Mouse (Mus musculus) gastrocnemius, adult 18-20 months (tissue): Measurements from ENCODE around the gene Trpv2. TPM values are rescaled to one million over a fixed set of nuclear protein-coding genes. Genes with fewer than 3 reads are reported as not detected.

ENCODE experiments used
- DNase-seq: peaks from one replicate; pipeline ENCODE4 v3.0.0; 2021; ENCODE audit warnings: low spot score
- long read RNA-seq, 2 experiments: library from polyadenylated mRNA; stranded (forward); transcript quantifications; one replicate each; pipeline ENCODE4 v2.0.0; 2021
- total RNA-seq, 2 experiments: library from RNA; stranded (reverse); gene quantifications; 2 replicates each; pipeline ENCODE4 v1.2.3; 2021

Trpv2 gene
- 1 to 10 TPM in 1 of 2 experiments, under 1 TPM in 1; 0.87 to 2.1 TPM for total RNA-seq
- long read RNA-seq, experiment 1, partial matches to known transcripts, result 1 of 1 reads
- long read RNA-seq, experiment 1, other reads (novel, unspliced or antisense), result 0 of 1 reads
- long read RNA-seq, experiment 2, partial matches to known transcripts, result 2 of 2 reads
- long read RNA-seq, experiment 2, other reads (novel, unspliced or antisense), result 0 of 2 reads

DNA sequence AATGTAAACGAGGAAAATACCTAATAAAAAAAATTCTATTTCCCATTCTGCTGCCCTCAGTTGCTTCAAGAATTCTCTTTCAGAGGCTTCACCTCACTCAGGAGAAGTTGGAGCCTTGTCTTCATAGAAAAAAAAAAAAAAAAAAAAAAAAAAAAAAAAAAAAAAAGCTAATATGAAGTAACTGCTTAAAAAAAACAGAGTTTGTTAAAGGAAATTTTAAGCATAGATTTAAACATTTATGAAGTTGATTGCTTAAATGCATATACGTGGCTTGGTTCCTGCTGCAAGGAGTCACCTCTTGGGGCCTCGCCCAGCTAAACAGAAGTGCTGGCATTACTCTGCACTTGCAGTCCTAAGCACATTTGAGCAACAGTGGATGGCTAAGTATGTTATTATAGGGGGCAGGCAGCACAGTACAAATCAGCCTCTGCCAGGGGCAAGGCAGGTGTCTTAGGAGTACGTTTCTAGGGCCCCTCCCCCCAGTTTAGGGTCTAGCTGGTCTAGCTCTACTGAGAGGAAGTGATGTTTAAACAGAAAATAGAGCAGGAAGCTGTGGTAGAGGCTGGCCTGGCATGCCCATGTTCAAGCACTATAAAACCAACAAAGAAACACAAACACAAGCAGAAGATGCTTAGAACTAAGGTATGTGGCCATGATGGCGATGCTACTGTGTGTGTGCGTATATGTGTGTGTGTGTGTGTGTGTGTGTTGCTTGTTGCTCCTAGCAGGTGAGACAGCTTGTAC, at the start of gene Trpv2:
TSS of gene Trpv2 (plus strand) at position 528 of the 744 bp plus-strand sequence.
- DNase-seq, result no peak

DNA sequence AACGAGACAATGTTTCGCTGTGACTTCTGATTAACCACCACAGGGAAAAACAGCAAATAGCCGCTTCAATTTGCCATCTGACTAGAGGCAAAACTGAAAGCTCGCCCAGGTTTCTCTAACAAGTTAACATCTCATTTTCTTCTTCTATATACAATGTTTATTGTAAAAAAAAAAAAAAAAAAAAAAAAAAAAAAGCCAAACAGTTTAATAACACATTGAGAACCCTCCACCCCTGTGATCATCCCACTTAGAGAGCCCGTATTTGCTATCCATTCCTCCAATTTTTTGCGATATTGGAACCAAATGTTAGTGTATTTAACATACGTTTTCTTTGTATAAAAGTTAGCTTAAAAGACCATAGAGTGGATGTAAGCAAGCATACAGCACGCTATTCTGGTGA, 37.2 kb upstream of the Trpv2 start:
- DNase-seq, result no peak

DNA sequence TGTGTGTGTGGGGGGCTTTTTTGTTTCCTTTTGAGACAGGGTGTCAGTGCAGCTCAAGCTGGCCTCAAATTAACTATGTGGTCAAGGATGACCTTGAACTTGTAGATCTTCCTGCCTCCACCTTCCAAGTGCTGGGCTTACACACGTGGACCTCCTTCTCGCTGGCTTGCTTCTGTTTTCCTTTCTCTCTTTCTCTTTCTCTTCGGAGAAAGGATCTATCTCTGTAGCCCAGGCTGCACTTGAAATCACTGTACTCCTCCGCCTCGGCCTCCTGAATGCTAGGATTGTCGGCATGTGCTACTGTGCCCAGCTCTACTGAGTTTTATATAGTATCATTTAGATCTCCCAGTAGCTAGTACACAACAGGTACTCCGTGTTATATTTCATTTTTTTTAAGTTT, 36.7 kb upstream of the Trpv2 start:
- DNase-seq, result no peak

DNA sequence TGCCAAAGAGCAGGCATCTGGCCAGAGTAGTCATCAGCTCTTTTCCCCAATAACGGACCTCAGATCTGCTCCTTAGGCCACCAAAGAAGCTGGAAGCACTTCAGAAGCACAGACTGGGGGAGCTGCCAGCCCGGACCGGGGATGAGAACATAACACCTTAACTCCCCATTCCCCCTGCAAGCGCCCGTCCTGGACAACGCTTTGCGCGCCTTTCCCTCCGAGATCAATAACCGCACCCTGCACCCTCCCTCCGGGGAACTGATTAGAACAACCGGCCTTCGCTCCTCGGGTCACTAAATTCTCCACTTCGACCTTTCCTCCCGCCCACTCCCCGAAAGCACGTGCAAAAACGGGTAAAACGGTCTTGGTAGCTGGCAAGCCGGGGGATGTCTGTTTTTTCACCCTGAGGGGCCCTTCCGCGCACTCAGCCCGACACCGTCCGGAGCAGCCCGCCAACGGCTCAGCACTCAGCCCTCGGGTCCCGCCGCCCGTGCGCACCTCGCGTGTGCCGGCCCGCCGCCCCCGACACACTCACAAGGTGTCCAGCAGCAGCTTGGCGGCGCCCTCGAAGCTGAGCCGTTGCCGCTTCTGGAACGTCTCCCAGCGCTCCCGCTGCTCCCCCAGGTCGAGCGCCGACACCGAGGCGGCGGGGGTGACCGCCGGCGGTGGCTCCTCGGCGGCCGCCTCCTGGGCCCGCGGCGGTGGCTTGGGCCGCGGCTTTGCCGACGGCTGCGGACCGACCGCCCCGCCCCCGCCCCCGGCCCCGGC, 35.8 kb upstream of the Trpv2 start:
- DNase-seq, result peak; percentile 47

DNA sequence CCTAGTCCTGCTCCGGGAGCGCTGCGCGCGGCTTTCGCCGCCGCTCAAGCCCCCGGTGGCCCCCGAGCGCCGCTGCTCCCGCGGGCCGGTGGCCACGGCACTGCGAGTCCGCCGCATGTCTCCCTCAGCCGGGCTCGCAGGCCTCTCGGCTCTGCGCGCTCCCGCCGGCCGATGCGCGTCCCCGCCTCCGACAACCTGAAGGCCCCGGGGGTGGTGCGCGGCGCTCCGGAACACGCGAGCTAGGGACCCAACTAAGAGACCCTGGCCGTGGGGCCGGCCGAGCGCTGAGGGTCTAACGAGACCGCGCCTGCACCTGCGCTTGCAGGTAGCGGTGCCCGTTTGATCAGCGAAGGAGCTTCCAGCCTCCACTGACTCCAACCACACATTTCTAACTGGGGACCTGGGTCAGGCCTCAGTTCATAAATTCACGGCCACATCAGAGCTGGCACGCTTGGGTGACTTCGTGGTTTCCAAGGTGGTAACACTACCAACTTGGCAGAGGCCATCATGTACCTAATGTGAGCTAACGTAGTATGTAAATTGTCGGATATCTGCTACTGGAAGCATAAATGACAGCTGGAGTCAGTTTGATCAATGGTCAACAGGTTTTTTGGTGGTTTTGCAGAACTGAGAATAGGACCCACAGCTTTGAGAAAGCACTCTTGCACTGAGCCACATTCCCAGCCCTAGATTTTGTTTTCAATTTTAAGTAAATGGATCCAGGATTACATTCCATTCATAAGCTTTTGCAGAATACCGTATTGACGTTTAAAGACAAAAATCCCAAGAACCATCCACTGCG, 35.0 kb upstream of the Trpv2 start, which contains the start of gene Cenpv:
TSS of gene Cenpv (minus strand) at position 173 of the 802 bp plus-strand sequence.
- DNase-seq, result peak; percentile 60

- no peak for DNase-seq
These were observed 34.1 kb upstream of the Trpv2 start for GRCm38 (mm10) chr11:62540167-62540566.

DNA sequence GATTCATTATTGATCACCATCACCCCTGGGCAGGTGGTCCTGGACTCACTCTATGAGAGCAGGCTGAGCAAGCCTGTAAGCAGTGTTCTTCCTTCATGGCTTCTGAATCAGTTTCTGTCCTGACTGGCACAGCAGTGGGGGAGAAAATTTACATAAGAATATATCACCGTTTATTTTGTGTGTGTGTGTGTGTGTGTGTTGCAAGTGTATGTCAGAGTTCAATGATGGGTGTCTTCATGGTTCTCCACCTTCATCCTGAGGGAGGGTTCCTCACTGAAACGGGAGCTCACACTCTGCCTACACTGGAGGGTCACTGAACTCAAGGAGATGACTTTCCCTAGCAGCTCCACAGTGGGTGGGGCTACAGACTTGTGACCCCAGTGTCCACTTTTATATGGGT, 33.3 kb upstream of the Trpv2 start:
- no peak for DNase-seq

DNA sequence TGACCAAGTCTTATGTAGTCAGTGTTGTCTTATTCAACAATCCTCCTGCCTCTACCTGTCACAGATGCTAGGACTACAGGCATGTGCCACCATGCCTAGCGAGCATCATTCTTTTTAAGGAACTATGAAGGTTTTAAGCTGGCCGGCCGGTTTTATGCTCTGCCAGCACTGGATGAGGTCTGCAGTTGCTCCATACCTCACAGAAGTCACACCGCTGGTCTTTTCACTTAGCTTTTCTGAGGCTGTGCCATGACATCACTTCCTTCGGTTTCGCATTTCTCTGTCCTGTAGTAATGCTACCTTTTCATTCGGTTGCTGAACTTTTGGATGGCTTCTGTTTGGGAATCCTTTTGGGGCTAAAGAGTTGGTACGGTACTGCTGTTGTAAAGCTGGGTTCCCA, 32.7 kb upstream of the Trpv2 start:
- no peak for DNase-seq

- DNase-seq, result no peak
These were observed 30.3 kb upstream of the Trpv2 start for GRCm38 (mm10) chr11:62543991-62544390.

DNA sequence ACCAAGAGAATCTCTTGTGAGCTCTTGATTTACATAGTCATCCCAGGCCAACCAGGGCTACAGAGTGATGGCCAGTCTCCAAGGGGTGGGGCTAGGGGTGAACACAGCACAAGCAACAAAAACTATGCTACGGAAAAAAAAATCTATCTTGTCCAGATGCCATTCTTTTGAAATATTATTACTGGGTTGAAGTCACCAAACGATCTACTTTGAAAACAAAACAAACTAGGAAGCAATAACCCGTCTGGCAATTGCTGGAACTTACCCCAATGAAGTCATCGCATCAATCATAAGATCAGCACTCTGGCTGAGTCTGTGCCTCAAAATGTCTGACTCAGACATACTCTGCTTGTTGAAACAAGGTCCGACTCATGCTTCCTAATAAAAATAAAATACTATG, 24.5 kb upstream of the Trpv2 start:
- DNase-seq, result peak; percentile 84

DNA sequence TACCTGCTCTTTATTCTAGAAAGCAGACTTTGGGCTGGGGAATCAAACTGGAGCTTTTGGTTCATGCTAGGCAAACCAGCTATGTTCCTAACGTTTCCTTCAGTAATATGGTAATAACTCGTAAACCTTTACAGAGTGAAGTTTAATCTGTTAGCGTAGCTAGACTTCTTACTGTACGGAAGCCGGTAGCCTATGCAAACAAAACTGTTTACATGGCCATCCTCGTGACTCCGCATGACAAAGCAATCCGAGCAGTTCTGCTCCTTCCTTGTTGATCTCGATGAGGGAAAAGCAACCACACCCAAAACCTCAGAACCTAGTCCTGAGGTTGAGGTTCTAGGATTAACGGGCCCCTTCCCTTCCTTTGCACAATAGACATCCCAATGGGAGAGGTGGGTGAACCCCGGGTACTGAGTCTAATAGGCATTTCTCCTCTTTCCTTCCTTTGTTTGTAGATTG, 24.0 kb upstream of the Trpv2 start:
- DNase-seq, result peak; percentile 68

DNA sequence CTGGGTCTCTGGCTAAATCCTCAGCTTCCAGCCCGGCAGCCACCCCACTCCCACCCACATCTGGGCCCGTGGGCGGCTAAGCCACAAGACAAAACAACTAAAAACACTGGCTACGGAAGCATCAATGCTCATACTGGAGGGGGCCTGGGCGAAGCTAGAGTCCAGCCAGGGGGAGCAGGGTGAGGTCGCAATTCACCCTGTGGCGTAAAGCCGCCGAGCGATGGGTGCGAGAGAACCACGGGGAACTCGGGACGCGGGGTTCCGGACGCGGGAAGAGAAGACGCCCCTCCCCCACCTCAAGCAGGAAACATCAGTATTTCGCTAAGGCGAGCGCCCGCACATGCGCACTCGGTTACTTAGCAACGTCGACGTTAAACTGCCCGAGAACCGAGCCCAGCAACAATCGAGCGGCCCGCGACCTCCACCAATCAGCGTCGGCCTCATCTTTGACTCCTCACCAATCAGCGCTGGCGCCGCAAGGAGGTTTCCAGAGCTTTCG, 23.5 kb upstream of the Trpv2 start, which contains the start of gene Ubb:
TSS of gene Ubb (plus strand) at position 445 of the 499 bp plus-strand sequence.
- DNase-seq, result peak; percentile 99

DNA sequence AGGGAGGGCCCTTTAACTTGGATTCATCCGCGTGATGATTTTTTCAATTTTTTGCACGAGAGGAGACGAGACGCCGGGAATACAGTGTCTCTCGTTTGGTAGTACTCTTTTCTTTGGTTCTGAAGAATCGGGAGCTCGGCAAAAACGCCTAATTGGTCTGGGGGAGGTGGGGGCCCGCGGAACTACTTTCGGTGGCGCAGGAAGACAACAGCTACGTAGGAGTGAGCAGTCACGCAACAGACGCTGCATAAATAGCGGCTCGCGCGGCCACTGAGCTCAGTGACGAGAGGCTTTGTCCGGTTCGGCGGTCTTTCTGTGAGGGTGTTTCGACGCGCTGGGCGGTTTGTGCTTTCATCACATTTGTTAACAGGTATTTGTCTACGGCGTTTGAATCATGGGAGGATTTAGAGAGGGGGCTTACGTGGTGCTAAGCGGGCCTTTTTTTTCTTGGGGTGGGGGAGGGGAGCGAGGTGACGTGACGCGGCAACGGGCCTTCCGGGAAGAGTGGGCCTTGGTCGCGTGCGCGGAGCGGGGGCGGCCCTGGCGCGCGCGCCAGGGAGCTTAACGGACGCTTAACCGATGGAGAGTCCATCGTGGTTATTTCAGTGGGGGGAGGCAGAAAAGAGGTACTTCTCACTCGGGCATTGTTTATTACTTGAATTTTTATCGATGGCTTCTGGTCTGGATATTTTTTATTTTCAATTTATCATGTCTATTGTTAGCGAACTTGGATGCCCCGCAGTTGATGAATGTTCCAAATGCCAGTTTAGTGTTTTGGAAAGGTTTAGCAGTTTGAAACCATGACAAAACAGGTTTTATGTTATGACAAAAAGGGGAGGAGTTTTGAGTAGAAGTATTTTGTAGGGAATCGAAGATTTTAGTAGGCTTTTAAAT, 22.8 kb upstream of the Trpv2 start:
- DNase-seq, result peak; percentile 92

GRCm38 (mm10) chr11:62553186-62553585, 21.1 kb upstream of the Trpv2 start:
- DNase-seq, result no peak

DNA sequence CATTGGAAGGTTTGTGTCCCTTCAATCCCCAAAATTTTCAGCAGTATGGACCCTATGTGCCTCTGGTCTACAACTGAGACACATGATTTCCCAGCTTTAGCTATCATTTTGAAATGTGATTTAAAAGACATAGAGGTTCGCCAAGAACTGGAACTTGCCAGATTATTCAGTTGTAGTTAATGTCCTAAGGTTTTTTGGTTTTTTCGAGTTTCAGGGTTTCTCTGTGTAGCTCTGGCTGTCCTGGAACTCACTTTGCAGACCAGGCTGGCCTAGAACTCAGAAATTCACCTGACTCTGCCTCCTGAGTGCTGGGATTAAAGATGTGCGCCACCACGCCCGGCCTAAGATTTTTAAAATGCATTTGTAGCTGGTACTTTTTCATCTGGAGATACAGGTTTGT, 20.7 kb upstream of the Trpv2 start:
- no peak for DNase-seq

- DNase-seq, result no peak
These were observed 20.0 kb upstream of the Trpv2 start for GRCm38 (mm10) chr11:62554163-62554855.

- no peak for DNase-seq
These were observed 19.3 kb upstream of the Trpv2 start for GRCm38 (mm10) chr11:62554934-62555517.

DNA sequence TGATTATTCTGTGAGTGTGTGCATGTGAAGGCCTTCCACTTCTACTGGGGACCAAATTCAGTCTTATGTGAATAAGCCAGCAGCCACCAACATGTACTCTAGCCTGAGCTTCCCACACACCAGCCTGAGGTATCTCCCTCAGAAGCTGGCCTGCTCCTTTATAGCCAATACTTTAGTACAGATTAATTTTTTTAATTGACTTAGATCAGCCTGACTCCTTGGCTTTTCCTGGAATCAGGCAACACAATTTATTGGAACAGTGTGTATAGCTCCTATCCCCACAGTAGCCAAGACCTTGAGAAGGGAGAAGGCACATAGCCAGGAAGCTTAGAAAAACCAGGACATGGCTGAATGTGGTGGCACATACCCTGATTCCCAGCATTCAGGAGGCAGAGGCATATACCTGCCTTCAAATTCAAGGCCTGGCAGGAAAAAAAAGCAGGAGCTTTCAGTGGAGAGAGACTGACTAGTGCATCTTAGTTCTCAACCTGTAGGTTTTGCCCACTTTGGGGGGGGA, 18.3 kb upstream of the Trpv2 start:
- DNase-seq, result no peak

DNA sequence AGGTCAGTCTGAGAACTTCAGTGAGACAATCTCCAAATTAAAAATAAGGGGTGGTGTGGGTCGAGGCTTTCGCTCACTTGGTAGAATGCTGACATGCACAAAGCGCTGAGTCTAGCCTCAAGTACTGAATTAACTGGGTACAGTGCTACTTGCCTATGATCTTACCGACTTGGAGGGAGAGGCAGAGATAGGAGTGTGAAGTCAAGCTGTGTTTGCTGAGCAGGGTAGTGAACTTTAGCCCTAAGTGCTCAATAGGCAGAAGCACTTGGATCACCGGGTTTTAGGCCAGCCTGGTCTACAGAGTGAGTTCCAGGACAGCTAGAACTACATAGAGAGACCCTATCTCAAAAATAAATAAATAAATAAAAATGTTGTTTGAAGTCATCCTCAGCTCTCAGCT, 17.1 kb upstream of the Trpv2 start:
- DNase-seq, result no peak
